Mouse (Mus musculus) embryo, embryonic 10 days (tissue): Measurements from ENCODE around the gene Cfap299.

ENCODE experiments used
- DNase-seq: peaks from one replicate; pipeline ENCODE4 v3.0.0-alpha.2; 2015; ENCODE audit warnings: low spot score

Gene Cfap299

DNA sequence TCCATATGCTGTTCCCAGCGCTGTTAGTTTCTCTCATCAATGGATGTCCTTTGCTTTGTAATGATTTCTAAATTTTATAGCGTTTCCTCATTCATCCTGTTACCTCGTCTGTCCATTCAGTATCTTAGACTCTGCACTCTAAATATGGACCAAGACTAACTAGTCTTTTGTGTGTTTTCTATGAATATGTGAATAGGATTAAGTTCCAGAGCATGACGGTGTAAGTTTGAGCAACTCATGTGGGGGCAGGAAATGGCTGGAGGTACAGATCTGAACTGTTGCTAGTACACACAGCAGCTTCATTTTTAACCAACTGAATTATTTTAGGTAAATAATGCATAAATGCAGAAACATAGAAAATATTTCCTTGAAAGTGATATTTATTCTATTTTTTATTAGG, 51.3 kb downstream of the Cfap299 start:
- no peak for DNase-seq

DNA sequence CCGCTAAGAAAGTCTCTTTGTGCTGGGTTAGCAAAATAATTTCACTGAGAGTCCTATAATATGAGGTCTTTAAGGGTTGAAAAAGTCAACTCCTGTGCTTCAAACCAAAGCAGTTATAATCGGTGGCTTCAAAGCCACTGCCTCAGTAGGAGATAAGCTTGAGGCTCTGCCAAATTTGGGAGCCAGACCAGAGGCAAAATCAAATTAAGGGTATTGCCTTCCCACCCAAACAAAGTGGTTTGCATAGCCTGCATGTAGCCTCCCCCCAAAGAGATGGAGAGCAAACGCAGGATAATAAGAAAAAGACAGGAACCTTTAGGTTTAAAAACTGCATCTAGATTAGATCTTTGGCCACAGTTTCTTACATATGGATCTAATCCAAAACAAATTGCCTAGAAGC, 58.0 kb downstream of the Cfap299 start:
- DNase-seq, result no peak

DNA sequence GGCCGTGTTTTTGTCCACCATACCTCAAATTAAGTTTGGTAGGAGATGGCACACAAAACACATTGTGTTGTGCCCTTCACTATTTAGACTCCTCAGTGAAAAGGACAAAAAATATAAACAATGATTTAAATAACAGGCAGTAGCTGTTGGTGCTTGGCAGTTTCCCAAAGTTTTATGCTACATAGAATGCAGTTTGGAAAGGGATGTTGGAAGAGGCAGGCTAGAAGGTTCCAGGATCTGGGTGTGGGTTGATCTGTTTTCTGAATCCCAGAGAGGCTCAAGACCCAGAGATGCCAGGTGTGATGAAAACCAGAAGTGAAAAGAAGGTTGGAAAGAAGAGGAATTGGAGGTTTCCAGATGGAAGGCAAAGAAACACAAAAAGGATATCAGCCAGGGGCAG, 73.1 kb downstream of the Cfap299 start:
- no peak for DNase-seq

DNA sequence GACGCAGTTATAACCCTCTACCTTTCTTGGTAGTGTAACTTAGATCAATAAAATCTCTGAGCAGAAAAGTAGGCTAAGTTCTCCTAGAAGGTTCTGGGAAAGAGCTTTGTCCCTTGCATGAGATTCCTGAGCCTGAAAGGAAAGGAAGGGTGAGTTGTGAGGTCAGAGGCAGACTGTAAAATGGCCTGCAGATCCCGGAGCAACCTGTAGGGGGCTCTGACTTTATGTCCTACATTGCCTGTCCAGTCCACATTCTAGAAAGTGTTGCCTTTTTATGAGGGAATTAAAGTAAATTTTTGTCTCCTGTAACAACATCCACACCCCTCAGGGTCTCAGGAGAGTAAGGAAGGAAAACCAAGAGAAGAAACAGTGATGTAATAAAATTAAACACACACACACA, 81.0 kb downstream of the Cfap299 start:
- DNase-seq, result no peak

DNA sequence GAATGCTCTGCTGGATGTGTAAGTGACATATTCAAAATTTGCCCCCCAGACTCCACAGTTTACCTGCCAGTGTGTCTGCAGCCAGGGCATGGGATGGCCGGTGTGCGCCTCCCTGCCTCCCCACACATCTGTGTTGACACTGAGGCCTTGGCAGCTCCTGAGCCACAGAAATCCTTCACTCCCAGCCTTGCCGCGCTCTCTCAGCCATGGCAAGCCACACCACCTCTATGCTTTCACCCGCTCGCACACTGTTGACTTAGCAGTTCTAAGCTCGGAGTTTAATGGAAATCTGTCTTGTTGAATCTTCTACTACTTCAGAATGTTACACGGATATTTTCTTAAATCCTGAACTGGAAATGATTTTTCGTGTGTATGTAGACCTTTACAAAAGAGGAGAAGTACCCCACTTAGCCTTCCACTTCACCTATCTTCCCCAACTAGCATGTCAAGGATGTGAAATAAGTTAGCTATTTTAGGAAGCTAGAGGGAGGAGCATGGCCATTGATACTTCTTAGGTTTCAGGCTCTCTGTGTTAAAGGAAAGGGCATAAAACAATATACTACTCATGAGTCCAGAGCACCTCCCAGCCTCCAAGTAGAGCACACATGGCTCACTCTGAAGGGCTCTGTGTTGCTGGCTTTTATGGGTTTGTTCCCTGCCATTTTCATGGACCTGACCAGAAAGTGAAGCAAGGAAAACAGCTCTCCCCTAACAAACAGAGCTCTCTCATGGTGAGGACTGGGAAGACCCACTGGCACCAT, 87.5 kb downstream of the Cfap299 start:
- no peak for DNase-seq

DNA sequence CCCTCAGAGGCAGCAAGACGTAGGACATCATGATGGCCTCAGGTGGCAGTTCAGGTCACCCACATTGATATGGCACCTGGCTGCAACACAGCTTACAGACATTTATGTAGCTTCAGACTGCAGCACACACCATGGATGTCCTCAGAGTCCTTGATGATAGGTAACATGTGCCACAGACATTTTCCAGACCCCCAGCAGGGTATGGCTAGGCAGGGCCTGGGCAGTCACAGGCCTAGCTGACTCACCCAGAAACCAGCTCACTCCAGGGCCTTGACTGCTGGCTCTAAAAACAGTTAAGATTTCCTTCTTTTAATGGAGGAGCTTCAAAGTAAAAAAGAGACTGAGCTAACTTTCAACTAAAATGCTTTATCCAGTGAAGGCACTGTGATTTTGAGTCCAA, 95.9 kb downstream of the Cfap299 start:
- DNase-seq, result no peak

DNA sequence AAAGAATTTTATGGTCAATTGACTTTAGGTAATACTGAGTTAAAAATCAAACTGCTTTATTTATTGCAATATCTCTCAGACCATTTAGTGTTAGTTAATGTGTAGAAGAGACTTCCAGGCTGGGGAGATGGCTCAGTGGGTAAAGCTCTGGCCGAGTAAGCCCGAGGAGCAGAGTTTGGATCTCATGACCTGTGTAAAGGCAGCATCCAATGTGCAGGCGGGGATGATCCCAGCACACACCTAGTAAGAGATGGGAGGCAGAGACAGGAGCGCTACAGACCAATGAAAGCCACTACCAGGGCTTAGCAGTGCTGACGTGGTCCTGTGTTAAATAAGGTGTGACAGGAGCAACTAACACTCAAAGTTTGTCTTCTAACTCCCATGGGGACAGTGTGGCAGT, 97.0 kb downstream of the Cfap299 start:
- no peak for DNase-seq

DNA sequence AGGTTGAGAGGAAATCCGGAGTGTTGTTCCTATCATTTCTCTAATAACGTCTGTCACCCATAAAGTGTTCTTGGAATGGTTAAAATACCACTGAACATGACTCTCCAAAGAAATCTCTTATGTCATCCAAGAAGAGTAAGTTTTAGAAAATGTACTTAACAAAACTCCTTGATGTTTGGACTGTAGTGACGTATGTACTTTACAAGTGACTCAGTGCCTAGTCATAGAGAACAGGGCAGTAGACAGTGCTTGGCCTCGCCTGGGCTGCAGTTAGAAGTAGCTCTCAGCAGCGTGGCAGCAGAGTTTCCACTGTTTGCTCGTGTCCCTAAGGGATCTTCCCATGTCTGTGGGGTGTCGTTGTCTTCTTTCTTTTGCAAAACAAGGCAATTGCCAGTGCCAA, 101.0 kb downstream of the Cfap299 start:
- no peak for DNase-seq

DNA sequence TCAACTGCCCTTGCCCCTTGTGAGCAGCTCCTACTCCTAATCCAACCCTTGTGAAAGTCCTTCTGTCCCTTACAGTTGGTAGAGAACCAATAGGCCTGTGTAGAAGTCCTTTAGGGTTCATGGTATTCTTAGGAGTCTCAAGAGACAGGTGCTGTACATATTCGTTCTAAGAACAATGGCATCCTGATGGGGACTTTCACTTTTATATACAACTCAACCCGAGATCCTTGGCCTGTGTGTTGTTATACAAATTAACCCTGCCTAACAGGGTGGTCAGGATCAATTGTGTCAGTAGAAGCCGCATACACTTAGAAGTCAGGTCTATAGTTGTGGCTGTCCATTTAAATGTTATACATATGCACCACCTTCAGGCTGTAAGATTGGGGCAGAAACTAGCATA, 109.6 kb downstream of the Cfap299 start:
- no peak for DNase-seq

DNA sequence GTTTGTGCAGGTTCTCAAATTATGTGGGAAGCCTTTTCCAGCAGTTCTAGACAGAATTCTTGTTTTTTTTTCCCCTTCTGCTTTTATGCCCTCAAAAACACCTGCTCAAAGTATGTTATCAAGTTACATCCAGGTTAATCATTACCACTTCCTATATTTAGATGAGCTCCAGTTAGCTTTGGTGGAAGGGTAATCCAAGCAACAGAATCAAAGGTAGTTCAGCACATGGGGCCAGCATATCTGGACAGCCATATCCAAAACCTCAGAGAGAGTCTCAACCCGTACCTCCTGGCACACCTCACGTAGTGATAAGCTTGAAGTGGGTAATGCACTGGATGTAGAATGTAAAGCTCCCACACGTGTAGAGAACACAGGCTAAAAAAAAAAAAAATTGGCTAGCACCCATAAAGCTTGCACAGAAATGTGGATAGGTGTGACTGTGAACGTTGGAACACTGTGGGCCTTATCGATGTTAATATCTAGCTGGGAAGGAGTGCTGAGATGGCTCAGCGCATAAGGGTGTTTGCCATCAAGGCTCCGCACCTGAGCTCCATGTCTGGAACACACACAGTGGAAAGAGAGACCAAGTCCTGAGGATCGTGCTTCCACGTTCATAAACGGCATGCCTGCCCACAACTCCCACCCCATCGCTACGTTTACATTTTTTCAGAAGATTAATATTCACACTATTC, 117.8 kb downstream of the Cfap299 start:
- no peak for DNase-seq

DNA sequence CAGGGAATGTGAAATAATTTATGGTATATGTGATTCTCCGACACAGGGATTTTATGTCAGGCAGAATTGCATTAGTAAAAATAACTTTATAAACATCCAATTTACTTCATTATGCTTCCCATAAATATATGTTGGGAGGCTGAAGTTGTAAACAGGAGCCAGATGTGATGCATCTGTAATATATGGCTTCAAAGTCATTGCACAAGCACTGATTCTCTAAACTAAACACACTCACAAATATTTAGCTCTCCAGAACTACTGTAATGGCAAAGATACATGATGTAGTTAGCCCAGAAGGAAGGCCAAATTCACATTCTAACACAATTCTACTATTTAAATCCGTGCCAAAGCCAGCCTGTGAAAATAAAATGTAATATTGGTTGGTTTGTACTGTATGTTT, 120.8 kb downstream of the Cfap299 start:
- DNase-seq, result no peak

DNA sequence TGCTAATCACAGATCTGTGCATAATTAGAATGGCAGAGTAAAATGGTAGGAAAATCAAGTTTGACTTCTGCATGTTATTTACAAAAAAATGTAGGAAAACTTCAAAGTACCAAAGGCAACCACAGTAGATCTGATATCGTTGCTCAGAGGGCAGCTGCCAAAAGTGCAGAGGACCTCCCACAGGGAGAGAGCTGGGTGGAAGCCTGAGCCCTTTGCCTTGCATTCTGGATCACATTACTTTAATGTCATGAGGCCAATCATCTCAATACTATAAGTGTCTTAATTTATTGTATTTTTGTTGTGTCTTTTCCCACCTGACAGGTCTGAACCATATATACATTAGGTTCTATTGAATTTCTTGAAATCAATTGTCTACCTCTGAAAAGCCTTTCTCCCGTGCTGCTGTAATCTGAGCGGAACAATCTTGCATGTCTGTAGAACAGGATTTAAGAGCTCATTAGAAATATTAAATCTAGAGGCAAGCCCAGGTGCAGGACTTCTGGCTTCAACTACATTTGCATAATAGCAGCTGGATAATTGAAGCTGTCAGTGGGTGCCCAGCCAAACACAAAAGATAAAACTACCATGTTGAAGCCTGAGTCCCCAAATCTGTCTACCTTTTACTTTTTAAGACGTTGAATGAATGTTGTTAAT, 137.9 kb downstream of the Cfap299 start:
- no peak for DNase-seq

DNA sequence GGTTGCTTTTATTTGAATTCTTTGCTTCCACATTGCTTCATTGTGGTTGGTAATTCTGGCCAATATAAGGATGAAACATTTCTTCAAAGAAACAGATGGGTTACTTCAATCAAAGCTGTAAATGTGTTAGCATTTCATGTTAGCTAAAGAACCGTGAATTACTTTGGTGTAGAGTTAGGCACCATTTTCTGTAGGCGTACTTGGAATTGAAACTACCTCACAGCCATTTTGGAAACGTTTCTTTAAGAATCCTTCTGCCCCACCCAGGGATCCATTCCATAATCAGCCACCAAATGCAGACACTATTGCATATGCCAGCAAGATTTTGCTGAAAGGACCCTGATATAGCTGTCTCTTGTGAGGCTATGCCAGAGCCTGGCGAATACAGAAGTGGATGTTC, 140.9 kb downstream of the Cfap299 start:
- DNase-seq, result no peak

DNA sequence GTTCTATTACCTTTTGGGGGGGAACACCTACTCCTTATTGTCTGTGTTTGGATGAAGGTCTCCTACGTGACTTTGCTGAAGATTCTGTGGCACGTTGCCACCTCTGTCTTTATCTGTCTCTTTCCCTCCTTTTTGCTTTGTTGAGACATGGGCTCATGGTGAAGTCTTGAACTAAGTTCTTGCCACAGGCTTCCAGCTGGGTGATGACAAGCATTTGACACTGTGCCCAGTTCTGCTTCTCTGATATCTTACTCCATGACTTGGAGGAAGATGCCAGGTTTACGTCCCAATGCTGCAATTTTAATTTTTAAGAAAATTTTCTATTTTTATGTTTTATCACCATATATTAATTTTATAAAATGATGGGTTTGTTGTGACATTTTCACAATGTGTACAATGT, 147.4 kb downstream of the Cfap299 start:
- DNase-seq, result no peak

DNA sequence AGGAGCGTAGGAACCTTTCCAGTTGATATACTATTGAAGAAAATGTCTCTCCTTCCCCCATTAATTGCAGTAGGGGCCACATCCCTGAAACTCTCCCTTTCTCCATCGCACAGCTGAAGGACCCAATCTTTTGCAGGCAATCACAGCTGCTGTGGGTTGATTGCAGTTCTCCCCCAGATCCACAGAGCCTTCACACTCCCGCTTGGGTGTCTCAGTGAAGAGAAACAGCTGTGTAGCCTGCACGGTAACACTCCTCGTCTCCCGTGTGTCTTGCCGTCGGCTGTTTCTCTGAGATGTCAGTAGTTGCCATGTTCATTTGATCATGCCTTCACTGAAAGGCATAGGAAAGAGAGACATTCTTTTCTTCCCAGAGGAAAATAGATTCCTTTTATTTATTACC, 148.2 kb downstream of the Cfap299 start:
- DNase-seq, result no peak

DNA sequence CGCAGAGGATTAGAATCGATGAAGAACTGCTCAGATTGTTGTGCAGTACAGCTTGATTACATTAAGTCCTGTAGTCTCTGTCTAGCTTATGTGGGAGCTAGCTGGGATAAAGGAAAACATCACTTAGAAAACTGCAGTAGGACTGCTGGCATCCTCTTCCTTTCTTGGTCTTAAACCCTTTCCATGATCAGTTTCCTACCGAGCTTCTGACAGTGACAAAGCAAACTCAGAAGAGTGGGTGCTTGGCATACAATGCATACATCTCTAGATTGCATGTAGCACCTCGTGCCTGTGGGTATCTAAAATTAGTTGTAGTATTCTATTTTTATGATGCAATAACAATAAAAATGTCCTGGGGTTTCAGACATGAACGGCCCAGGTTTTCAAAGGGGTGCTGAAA, 154.4 kb downstream of the Cfap299 start:
- no peak for DNase-seq

DNA sequence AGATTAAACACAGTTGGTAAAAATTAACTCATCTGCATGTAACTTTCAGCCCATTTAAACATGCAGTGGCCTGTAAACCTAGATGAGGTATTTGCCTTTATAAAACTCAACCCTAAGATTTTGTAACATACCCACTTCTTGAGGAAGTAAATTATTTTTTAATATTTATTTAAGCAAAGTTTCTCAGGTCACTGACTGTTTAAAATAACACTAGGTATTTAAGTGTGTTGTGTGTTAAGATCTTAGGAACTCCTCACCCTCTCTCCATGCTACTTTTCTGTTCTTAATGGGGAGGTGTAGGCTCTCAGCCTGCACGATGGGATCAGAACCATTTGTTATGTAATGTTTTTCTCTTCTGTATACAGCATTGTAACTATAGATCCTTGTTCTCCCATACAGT, 156.1 kb downstream of the Cfap299 start:
- DNase-seq, result no peak

DNA sequence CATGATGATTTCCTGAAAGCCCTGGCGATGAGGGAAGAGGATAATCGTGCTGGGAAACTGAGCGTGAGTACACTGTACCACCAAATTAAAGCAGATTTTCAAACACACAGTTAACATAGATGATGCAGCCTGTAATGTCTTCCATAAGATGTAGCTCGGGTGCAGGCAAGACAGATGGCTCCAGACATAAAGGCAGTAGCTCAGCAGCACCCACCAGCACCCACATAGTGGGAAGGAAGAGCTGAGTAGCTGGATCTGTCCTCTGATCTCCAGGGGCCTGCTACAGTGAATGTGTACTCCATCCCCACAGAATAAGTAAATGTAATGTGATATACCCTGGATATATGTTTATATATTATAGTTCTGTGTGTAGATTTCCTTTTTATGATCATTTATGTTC, 169.2 kb downstream of the Cfap299 start:
- no peak for DNase-seq

DNA sequence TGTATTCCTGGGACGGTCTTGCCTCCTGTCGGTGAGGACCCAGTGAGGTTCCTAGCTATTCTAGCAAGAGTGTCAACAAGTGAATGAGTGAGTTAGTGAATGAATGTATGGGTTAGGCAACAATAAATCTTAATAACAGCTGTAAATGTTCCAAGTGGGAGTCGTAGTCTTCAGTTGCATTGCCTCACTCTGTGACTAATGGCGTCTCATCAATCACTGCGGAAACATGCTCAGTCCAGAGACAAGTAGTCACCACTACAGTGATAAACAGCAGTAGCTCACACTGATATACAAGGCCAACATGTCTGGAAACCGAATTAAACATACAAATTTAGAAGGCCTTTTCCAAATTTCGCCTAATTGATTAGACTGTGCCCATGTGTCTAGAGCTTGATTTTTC, 187.1 kb downstream of the Cfap299 start:
- DNase-seq, result peak; percentile 33

DNA sequence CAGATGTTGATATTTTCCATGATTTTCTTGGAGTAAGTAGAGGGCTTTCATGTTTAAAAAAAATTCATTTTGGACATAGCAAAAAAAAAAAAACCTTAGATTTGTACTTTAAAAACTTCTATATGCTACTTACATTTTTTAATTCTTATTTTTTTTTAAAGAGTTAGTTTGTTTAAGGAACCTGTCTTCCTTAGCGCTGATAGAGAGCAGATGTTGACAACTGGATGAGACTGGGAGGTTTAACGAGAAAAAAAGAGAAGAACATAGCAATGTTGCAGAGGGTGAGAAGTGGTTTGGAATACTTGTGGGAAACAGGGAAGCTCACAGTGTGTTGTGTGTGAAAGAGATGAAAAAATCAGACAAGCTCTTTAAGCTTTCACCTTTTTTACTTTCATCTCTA, 191.0 kb downstream of the Cfap299 start:
- DNase-seq, result no peak

DNA sequence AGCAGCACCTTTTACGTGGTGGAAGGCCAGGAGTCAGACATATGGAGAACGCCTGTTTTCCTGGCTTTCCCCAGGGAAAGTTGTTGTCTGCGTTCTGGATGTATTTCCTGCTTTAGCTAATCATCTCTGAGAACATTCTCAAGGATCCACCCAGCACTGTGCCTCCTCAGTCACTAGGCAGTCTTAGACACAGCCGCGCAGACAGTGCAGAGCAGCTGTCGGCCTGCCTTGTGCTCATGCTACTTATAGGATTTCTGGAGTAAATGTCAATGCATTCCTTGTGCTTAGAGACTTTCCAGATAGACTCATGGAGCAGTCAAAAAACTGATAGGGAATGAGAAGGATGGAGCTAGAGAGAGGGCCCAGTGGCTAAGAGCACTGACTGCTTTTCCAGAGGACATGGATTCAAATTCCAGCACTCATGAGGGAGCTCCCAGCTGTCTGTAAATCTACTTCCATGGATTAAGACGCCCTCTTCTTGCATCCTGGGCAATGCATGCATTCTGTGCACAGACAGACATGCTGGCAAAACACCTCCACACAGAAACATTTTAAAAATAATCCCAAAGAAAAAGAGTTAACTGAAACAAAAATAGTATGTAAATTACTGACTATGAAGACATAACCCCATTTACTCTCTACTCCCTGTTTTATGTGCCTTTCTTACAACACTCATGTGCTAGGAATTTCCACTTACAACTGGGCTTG, 193.3 kb downstream of the Cfap299 start:
- DNase-seq, result no peak

DNA sequence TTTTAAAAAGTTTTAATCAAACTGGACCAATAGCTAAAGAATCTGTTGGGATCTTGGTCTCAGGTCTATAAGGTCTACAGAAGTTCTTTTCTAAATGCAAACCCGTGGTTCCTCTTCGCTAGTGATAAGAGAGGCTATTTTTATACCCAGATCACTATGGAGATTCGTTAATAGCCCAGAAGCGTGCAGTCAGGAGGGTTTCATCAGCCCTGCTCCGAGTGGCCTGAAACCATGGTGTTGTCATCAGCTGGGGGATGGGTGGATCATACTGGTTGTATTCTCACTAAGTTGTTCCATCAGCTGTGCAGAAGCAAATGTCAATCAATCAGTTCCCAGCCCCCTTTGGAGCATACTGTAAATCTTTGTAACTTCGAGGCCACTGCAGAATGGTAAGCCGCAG, 193.9 kb downstream of the Cfap299 start:
- DNase-seq, result no peak

DNA sequence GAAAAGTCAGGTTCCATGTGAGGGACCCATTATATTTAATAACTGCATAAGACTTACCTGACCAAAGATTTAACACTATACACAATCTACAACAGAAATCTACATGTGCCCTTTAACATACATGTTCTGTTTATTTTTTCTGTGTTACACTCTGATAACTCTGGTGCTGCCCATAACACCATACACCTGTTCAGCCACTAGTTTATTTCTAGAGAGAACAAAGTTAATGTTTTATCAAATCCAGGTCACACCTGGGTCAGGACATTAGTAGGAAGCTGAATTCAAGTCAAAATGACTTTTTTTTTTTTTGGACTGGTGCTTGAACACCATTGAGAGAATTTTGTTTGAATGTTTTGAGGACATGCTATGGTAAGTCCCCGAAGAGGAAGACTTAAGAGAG, 194.7 kb downstream of the Cfap299 start:
- DNase-seq, result no peak
